Mouse (Mus musculus) liver, postnatal 0 days (tissue): Measurements from ENCODE around the gene Casz1.

Experiments used
- CTCF ChIP-seq: sonication (generic); IDR thresholded peaks from 2 replicates; pipeline ENCODE4 v1.5.1; 2016; ENCODE audit warnings: antibody characterized with exemption, low read depth
- EP300 ChIP-seq: IDR thresholded peaks from 2 replicates; pipeline ENCODE4 v1.6.1; 2016; ENCODE audit warnings: antibody characterized with exemption, low read depth, mild to moderate bottlenecking

DNA sequence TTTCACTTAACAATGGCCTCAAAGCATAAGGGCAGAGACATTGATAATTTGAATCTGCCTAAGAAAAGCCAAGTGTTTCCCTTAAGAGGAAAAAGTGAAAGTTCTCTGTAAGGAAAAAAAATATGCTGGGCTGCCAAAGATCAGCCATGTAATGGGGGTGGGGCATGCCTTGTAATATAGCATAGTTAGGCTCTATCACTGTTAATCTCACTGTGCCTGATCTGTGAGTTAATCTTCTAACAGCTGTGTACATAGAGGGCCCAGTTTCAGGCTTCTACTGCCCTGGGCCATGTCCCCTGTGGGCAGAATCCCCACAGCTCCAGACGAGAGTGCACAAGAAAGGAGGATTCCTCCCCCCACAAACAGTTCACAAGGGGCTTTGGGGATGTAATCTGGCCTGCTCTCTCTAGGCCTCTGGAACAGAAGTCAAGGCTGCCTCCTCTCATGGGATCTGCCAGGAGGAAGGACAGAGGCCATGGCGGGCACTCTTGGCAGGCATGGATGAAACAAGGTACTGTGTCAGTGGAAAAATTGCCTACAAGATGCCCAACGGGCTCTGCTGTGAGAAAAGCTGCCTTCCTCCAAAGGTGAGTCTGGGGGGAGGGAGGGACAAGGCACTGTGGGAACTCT is 167.5 kb downstream of the Casz1 start:
- TF ChIP-seq CTCF (no peak), EP300 (no peak)
